Mouse (Mus musculus) ES-Bruce4 (cell line): ENCODE data around the gene 4933407L21Rik.

Source experiments
- CTCF ChIP-seq: IDR thresholded peaks from one replicate; pipeline ENCODE4 v1.8.1; 2011; ENCODE audit warnings: low read depth, low read length
- EP300 ChIP-seq: IDR thresholded peaks from 2 replicates; pipeline ENCODE4 v1.6.1; 2011; ENCODE audit warnings: low read depth, low read length; ENCODE audit not compliant: insufficient read depth
- POLR2A ChIP-seq: IDR thresholded peaks from one replicate; pipeline ENCODE4 v1.8.1; 2011; ENCODE audit warnings: low read length; ENCODE audit not compliant: insufficient read depth

GRCm38 (mm10) chr1:85942318-85942717 lies 14.0 kb downstream of the 4933407L21Rik start:
- TF ChIP-seq EP300 (no peak), POLR2A (no peak), CTCF (no peak)
